In genomic region chr19:21138998-21139495, GRCm38 (mm10) we compare ENCODE assay signal across 14 mouse cellular contexts.
"Had no signal": no experiment of that assay in that cellular context is flagged by ENCODE, and none has a peak within 500 bp of the region (broad histone marks: within the 10 kb centered on the region; RNA-seq: fewer than 3 reads in every experiment).

No protein-coding gene starts in this region.

- H3K4me1 ChIP-seq: limb, embryonic 15.5 days; liver, embryonic 13.5 days had no signal

- H3K4me2 ChIP-seq: kidney, embryonic 15.5 days; limb, embryonic 15.5 days; liver, embryonic 13.5 days; midbrain, embryonic 11.5 days; midbrain, embryonic 15.5 days; neural tube, embryonic 13.5 days had no signal

- H3K27ac ChIP-seq: kidney, embryonic 15.5 days; limb, embryonic 15.5 days; liver, embryonic 13.5 days; midbrain, embryonic 15.5 days; neural tube, embryonic 13.5 days had no signal

- H3K27me3 ChIP-seq: kidney, embryonic 15.5 days; limb, embryonic 15.5 days; liver, embryonic 13.5 days; megakaryocyte, embryonic 14.5 days; midbrain, embryonic 15.5 days; neural tube, embryonic 13.5 days had no signal

- H3K36me3 ChIP-seq: kidney, embryonic 15.5 days; limb, embryonic 15.5 days; liver, embryonic 13.5 days; midbrain, embryonic 15.5 days; neural tube, embryonic 13.5 days had no signal

- DNase-seq: kidney, postnatal 25 days; liver, embryonic 13.5 days; lung, adult 18-20 months; lung, postnatal 36 days; right cerebral cortex, adult 18-20 months; right cerebral cortex, postnatal 25 days; thymus, postnatal 36 days had no signal

- H3K9me3 ChIP-seq: kidney, embryonic 15.5 days; limb, embryonic 15.5 days; liver, embryonic 13.5 days; megakaryocyte, embryonic 14.5 days; midbrain, embryonic 15.5 days; neural tube, embryonic 13.5 days had no signal

- H3K9ac ChIP-seq: kidney, embryonic 15.5 days; limb, embryonic 15.5 days; liver, embryonic 13.5 days; midbrain, embryonic 15.5 days; neural tube, embryonic 13.5 days had no signal

- ATAC-seq: lung, postnatal 0 days; midbrain, embryonic 15.5 days had no signal

- H3K4me3 ChIP-seq: kidney, embryonic 15.5 days; limb, embryonic 15.5 days; liver, embryonic 13.5 days; megakaryocyte, embryonic 14.5 days; midbrain, embryonic 15.5 days; neural tube, embryonic 13.5 days had no signal
